Comparison of ENCODE assay signal across 21 mouse cellular contexts in genomic region chr1:178988176-178988575, GRCm38 (mm10).
DNase-seq lines count a peak whose midpoint lies in the region; ATAC-seq lines count a peak whose summit lies in the region.
"Had no signal": no experiment of that assay in that cellular context is flagged by ENCODE, and none has a peak within 500 bp of the region (broad histone marks: within the 10 kb centered on the region; RNA-seq: fewer than 3 reads in every experiment).

No protein-coding gene starts in this region.

- H3K4me3 ChIP-seq in kidney, embryonic 14.5 days (ENCODE audit: low read length), result no peak overlapping the region
- H3K4me3 ChIP-seq in midbrain, embryonic 11.5 days (ENCODE audit: low read depth, low read length), result no peak overlapping the region
- H3K4me3 ChIP-seq in midbrain, embryonic 14.5 days (replicated peaks; ENCODE audit: low read depth, low read length), result no peak overlapping the region
- H3K4me3 ChIP-seq: embryonic facial prominence, embryonic 12.5 days; forebrain, embryonic 15.5 days; heart, embryonic 10.5 days; hindbrain, embryonic 15.5 days had no signal

- H3K27ac ChIP-seq in kidney, embryonic 14.5 days (ENCODE audit: low read depth, low read length), result no peak overlapping the region
- no peak overlapping the region for H3K27ac ChIP-seq in midbrain, embryonic 11.5 days (ENCODE audit: low read depth, low read length)
- no peak overlapping the region for H3K27ac ChIP-seq in midbrain, embryonic 14.5 days (replicated peaks; ENCODE audit: low read depth, low read length)
- H3K27ac ChIP-seq: embryonic facial prominence, embryonic 12.5 days; forebrain, embryonic 15.5 days; heart, embryonic 10.5 days had no signal

- peak; percentile 16 for DNase-seq in adrenal gland, postnatal 10 days
- DNase-seq in adrenal gland, adult 18-20 months (ENCODE audit: low spot score in 2 of 2), result no peak
- DNase-seq in kidney, adult 18-20 months, result peak; percentile 47
- peak; percentile 77 for DNase-seq in midbrain, embryonic 11.5 days (ENCODE audit: low spot score, missing footprints)
- DNase-seq in midbrain, embryonic 14.5 days, result no peak
- DNase-seq in kidney, postnatal 36 days, result peak; percentile 67 to 77
- DNase-seq in testis, postnatal 10 days (ENCODE audit: low spot score), result no peak
- DNase-seq: adrenal gland, postnatal 25 days; B cell, adult 2 months; cerebellum, adult 2 months; cerebellum, postnatal 14 days; gastrocnemius, postnatal 36 days; heart, adult 18-20 months; heart, postnatal 10 days had no signal

- H3K4me2 ChIP-seq in kidney, embryonic 14.5 days (replicated peaks; ENCODE audit: low read depth, low read length), result no peak overlapping the region
- H3K4me2 ChIP-seq in midbrain, embryonic 11.5 days, result no peak overlapping the region
- H3K4me2 ChIP-seq in midbrain, embryonic 14.5 days (ENCODE audit: low read length), result no peak overlapping the region
- H3K4me2 ChIP-seq: embryonic facial prominence, embryonic 12.5 days; forebrain, embryonic 15.5 days; hindbrain, embryonic 15.5 days had no signal

- H3K9me3 ChIP-seq in kidney, embryonic 14.5 days (ENCODE audit: control insufficient read depth, low read length), result no peaks in the 10 kb centered on the region
- H3K9me3 ChIP-seq in midbrain, embryonic 11.5 days (ENCODE audit: control insufficient read depth, low read length), result no peaks in the 10 kb centered on the region
- no peaks in the 10 kb centered on the region for H3K9me3 ChIP-seq in midbrain, embryonic 14.5 days (ENCODE audit: control insufficient read depth, low read length)
- H3K9me3 ChIP-seq: embryonic facial prominence, embryonic 12.5 days; forebrain, embryonic 15.5 days; G1E; heart, embryonic 10.5 days; hindbrain, embryonic 15.5 days had no signal

- H3K9ac ChIP-seq in kidney, embryonic 14.5 days (ENCODE audit: low read depth, low read length), result no peak overlapping the region
- no peak overlapping the region for H3K9ac ChIP-seq in midbrain, embryonic 11.5 days (ENCODE audit: low read length)
- H3K9ac ChIP-seq in midbrain, embryonic 14.5 days (replicated peaks; ENCODE audit: low read length), result no peak overlapping the region
- H3K9ac ChIP-seq: embryonic facial prominence, embryonic 12.5 days; forebrain, embryonic 15.5 days; hindbrain, embryonic 15.5 days had no signal

- H3K4me1 ChIP-seq in kidney, embryonic 14.5 days (ENCODE audit: control insufficient read depth, insufficient read depth, low read length), result peaks cover 10% of the 10 kb centered on the region; the same call in 1 of the 2 replicates
- H3K4me1 ChIP-seq in midbrain, embryonic 11.5 days (ENCODE audit: control insufficient read depth, insufficient read depth, low read length), result no peaks in the 10 kb centered on the region
- peaks cover 7% of the 10 kb centered on the region for H3K4me1 ChIP-seq in midbrain, embryonic 14.5 days (ENCODE audit: control insufficient read depth, insufficient read depth, low read length)
- H3K4me1 ChIP-seq: forebrain, embryonic 15.5 days had no signal

- H3K36me3 ChIP-seq in kidney, embryonic 14.5 days (ENCODE audit: control insufficient read depth, insufficient read depth, low read length), result no peaks in the 10 kb centered on the region
- H3K36me3 ChIP-seq in midbrain, embryonic 11.5 days (ENCODE audit: control insufficient read depth, insufficient read depth, low read length), result no peaks in the 10 kb centered on the region
- no peaks in the 10 kb centered on the region for H3K36me3 ChIP-seq in midbrain, embryonic 14.5 days (ENCODE audit: control insufficient read depth, insufficient read depth, low read length)
- H3K36me3 ChIP-seq: embryonic facial prominence, embryonic 12.5 days; forebrain, embryonic 15.5 days; G1E; heart, embryonic 10.5 days; hindbrain, embryonic 15.5 days had no signal

- no peak for ATAC-seq in kidney, embryonic 14.5 days (ENCODE audit: low FRiP score, low TSS enrichment)
- no peak for ATAC-seq in midbrain, embryonic 11.5 days (ENCODE audit: low FRiP score)
- no peak for ATAC-seq in midbrain, embryonic 14.5 days (ENCODE audit: low FRiP score, low TSS enrichment)
- ATAC-seq: CD4-positive, CD25-positive, alpha-beta regulatory T cell, adult 4 months; forebrain, embryonic 15.5 days had no signal

- WGBS in kidney, embryonic 14.5 days, result 81% methylated on average over 1 of the region's 1 CpGs
- WGBS in midbrain, embryonic 11.5 days, result 89% methylated on average over 1 of the region's 1 CpGs
- 82% methylated on average over 1 of the region's 1 CpGs for WGBS in midbrain, embryonic 14.5 days

- H3K27me3 ChIP-seq in kidney, embryonic 14.5 days (ENCODE audit: control insufficient read depth, insufficient read depth, low read length), result no peaks in the 10 kb centered on the region
- H3K27me3 ChIP-seq in midbrain, embryonic 11.5 days (ENCODE audit: control insufficient read depth, insufficient read depth, low read length), result no peaks in the 10 kb centered on the region
- H3K27me3 ChIP-seq in midbrain, embryonic 14.5 days (ENCODE audit: control insufficient read depth, insufficient read depth, low read length), result no peaks in the 10 kb centered on the region
- H3K27me3 ChIP-seq: embryonic facial prominence, embryonic 12.5 days; forebrain, embryonic 15.5 days; hindbrain, embryonic 15.5 days had no signal

Comparison
In these comparisons a context has a peak if more than half of its experiments do, and no peak if none do; other contexts are left out.
1. DNase-seq: peak in adrenal gland, postnatal 10 days (single experiment), kidney, adult 18-20 months (single experiment), midbrain, embryonic 11.5 days (single experiment) and kidney, postnatal 36 days (2 of 2); none in adrenal gland, adult 18-20 months (0 of 2), midbrain, embryonic 14.5 days (single experiment) and testis, postnatal 10 days (single experiment).